Mouse (Mus musculus): ENCODE measurements around the gene Teddm2.

The Teddm2 gene

GRCm38 (mm10) chr1:153899731-153900380, at the start of gene Teddm2, which contains the start of gene Glul:
Teddm2 (minus strand) TSS chr1:153900228.
Glul (plus strand) TSS chr1:153899944.
- peak; percentile 95 to 98 for DNase-seq

GRCm38 (mm10) chr1:153947837-153948236, 47.8 kb upstream of the Teddm2 start:
- DNase-seq: no peak

GRCm38 (mm10) chr1:153946971-153947370, 46.9 kb upstream of the Teddm2 start:
- no peak for DNase-seq

DNA sequence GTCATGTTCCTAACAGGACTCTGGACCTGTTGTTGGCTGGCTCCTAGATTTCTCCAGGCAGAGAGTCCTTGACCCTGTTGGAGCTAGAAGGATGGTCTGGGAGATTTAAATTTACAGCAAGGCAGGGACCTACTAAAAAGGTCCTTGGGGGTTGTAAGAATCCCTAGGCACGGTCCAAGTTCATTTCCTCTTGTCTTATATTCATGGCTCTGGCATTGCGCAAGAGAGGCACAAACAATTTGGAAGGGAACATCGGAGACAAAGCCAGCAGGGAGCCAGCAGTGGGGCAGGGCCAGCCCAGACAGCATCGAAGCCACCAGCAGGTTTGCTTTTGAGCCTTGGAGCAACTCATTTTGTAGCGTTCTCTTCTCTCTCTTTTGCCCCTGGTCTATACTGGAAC, 45.2 kb upstream of the Teddm2 start:
- DNase-seq: no peak

GRCm38 (mm10) chr1:153940986-153941385, 41.0 kb upstream of the Teddm2 start:
- no peak for DNase-seq

DNA sequence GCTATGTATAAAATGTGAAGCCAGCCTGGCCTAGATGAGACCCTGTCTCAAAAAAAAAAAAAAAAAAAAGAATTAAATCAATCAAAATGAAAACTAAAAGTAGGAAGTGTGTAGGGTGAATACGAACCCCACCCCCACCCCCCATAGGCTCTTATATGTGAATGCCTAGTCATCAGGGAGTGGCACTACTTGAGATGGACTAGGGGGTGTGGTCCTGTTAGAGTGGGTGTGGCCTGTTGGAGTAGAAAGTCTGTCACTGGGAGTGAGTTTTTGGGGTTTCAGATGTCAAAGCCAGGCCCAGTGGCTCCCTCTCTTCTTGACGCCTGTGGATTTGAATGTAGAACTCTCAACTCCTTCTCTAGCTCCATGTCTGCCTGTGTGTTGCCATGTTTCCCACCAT, 37.0 kb upstream of the Teddm2 start:
- DNase-seq: no peak

DNA sequence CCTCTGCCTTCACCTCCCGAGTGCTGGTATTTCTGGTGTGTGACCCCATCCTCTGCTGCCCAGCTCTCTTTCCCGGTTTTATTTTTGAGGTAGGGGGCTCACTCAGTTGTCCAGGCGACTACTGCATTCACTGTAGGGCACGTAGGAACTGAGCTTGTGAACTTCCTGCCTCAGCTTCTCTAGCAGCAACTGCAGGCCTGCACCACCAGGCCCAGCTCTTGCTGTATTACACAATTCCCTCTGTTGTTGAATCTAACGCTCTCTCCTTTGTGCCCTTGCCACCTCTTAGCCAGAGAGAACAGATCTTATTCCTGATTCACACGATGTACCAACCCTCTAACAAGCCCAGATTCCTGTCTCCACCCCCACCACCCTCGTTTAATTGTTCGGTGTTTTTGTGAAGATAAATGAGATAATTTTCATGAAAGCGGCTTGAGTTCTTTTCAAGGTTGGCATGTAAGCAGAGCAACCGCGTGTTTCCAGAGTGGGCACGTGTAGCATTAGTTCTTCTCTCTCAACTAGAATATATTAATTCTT, 35.9 kb upstream of the Teddm2 start:
- DNase-seq: no peak

DNA sequence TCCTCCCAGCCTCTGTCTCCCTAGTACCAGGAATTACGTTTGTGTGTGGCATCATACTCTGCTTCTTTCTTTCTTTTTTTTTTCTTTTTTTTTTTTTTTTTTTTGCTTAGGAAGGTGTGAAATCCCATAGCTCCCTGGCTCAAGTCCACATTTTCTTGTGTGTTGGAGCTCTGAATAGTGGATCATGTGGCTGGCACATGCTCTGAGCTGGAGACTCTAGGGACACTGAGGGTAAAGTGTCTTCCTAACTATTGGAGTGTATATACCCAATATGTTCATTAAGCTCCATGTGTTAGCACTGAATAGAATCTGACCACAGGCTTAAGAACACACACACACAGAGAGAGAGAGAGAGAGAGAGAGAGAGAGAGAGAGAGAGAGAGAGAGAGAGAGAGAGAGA, 33.7 kb upstream of the Teddm2 start:
- no peak for DNase-seq

- DNase-seq: no peak
Measured at GRCm38 (mm10) chr1:153930431-153930830, 30.4 kb upstream of the Teddm2 start.

GRCm38 (mm10) chr1:153924395-153925385, 24.7 kb upstream of the Teddm2 start:
- no peak for DNase-seq

- no peak for DNase-seq
Measured at GRCm38 (mm10) chr1:153922571-153923021, 22.6 kb upstream of the Teddm2 start.

- DNase-seq: no peak
Measured at GRCm38 (mm10) chr1:153921642-153922041, 21.6 kb upstream of the Teddm2 start.

DNA sequence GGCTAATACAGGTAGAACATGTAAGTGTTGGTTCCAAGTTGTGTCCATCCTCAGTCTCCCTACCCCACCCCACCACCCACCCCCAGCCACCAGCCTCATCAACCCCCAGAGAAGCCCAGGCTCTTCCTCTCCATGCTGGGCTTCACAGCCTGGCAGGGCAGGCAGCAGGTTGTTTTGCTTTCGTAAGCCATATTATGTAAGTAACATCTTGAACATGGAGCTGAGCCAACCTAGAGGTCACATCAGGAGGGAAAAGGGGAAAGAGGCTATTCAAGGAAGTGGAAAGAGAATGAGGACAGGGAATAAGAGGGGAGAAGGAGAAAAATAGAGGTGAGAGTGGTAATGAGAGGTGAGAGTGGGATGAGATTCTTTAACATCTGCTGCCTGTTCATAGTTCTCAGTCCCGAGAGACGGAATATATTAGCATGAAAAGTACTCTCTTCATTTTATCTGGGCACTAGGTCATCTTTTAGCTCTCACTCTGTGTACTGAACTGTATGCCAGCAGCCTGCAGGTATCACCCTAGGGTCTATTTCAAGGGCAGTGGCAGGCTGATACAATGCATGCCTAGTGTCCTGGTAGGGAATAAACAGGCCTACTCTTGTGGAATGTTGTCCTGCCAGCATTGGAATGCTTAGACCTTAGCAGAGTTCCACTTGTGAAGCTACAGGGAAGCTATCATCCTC, 18.6 kb upstream of the Teddm2 start:
- DNase-seq: no peak

DNA sequence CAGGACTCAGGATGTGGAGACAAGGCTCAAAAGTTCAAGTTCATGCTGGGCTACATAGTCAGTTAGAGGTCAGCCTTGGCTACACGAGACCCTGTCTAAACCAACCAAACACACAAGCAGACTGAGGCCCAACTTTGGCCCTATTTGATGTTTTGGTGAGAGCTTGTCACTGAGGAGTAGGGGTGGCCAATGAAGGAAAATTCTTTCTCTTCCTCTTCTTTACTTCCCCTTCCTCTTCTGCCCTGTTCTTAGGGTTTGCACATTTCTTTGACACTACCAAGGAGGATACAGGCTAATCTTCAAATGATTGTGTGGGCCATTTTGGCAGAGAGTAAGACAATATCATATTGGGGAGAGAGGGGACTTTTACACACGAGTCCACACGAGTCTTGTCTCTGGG, 13.8 kb upstream of the Teddm2 start:
- DNase-seq: no peak

GRCm38 (mm10) chr1:153911276-153911795, 11.3 kb upstream of the Teddm2 start:
- DNase-seq: no peak

- no peak for DNase-seq
Measured at GRCm38 (mm10) chr1:153910423-153910822, 10.4 kb upstream of the Teddm2 start.

- no peak for DNase-seq
Measured at GRCm38 (mm10) chr1:153909963-153910291, 9.9 kb upstream of the Teddm2 start.

DNA sequence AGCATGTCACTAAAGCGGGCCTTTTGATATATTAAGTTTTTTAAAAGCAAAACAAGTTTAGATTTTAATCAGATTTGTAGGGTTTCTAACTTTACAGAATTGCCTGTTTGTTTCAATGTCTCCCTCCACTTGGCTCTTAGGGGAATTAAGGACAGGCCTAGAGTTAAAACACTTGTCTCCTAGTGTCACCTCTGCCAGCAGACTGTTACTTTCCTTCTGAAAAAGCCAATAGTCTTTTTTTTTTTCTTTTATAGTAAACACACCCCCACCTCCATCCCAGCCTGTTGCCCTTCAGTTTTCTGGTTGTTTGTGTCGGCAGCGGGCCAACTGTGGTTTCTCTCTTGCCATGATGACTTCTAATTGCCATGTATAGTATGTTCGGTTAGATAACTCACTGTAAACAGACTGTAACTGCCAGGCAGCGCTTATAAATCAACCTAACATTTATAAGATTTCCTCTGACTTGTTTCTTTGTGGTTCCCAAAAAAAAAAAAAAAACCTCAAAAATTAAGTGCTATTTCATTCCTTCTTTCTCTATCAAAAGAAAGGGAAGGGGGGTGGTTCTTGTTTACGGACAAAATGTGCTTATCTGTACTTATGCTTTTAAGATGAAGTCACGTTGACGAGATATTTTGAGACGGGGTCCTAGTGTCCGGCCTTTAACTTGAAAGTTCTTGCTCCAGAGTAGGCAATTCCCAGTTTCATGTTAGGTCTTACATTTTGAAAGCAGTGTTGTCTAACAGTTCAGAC, 9.4 kb upstream of the Teddm2 start:
- DNase-seq: no peak

DNA sequence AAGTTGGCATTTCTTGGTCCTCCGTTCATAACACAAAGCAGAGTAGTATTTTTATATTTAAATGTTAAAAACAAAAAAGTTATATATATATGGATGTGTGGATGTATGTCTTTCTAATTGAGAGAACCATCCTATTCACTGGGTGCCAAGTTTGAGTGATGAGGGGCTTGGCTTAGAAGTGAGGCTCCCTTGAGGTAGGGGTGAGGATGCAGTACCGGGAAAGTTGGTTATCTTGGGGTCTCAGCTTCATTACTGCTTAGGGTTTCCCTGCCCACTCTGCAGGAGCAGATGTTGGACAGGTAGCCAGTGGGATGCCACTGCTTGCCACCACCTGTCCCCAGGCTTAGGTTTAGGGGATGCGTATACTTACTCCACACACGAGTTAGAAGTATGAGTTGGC, 8.7 kb upstream of the Teddm2 start:
- no peak for DNase-seq

- no peak for DNase-seq
Measured at GRCm38 (mm10) chr1:153908208-153908607, 8.2 kb upstream of the Teddm2 start.

DNA sequence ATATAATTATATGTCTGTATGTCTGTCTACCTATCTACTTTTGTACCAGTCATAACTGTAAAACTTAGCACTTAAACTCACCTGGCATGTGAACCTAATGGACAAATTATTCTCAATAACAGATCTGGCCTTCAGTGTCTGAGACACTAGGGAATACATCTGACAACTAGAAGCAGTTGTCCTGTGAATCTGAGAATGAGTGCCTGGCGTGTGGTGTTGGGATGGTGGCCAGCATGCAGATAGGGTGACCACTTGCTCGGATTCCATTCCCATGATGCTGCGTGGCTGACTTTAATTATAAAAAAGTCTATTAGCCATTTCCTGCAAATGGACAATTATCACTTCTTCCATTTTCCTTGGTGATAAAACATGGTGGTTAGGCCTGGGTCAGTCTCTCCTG, 5.9 kb upstream of the Teddm2 start:
- DNase-seq: no peak

DNA sequence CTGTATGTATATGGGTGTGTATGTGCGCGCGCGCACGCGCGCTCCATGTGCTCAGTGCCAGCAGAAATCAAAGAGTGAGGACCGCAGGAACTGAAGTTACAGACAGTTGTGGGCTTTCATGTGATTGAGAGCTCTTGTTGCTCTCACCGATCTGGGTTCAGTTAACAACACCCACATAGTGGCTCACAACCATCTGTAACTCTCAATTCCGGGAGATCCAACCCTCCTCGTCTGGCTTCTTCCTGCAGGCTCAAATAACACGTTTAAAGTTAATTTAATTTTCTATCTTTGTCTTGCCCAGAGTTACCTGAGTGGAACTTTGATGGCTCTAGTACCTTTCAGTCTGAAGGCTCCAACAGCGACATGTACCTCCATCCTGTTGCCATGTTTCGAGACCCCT, 4.2 kb upstream of the Teddm2 start:
- DNase-seq: no peak

Measured in thymus, postnatal 36 days (tissue).